Mouse (Mus musculus) large intestine, adult 2 months (tissue): ENCODE data around the gene Jag1. TPM values are rescaled to one million over a fixed set of nuclear protein-coding genes. Genes with fewer than 3 reads are reported as not detected.

Experiments used
- DNase-seq: peaks from one replicate; pipeline ENCODE4 v3.0.0-alpha.2; 2012; ENCODE audit warnings: low read depth, low spot score
- WGBS: fragments of 180-500 bp; shearing (Covaris S2); methylation state at CpG from one replicate; pipeline ENCODE4 v1.1.7; 2018; 5-methylcytosine and 5-hydroxymethylcytosine counted together
- polyA plus RNA-seq: library from polyadenylated mRNA; depleted of rRNA; stranded (reverse); fragments of >200 nt; gene quantifications from 2 replicates; pipeline ENCODE4 v1.2.3, GENCODE M21; 2012

Jag1 gene
- polyA plus RNA-seq, 1 experiment, result 2.0 TPM

DNA sequence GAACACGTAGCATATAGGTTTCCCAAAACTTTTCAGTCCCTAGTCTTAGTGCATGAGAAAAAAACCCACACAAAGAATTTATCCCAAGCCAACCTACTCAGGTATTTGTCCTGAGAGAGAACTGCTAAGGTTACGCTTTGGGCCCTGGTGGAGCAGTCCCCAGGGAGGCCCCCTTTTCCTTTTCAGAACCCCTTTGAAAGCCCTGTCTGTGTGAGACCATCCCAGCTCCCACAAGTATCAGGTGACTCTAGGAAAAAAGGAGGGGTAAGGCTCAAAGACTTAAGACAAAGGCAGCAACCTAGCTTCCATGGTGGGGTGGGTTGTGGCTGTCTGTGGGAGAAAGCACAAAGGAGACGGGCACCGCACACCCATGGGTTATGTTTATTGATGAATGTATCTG lies 9.2 kb downstream of the Jag1 start:
- WGBS, result 89% methylated on average over 4 of the region's 4 CpGs
- no peak for DNase-seq

DNA sequence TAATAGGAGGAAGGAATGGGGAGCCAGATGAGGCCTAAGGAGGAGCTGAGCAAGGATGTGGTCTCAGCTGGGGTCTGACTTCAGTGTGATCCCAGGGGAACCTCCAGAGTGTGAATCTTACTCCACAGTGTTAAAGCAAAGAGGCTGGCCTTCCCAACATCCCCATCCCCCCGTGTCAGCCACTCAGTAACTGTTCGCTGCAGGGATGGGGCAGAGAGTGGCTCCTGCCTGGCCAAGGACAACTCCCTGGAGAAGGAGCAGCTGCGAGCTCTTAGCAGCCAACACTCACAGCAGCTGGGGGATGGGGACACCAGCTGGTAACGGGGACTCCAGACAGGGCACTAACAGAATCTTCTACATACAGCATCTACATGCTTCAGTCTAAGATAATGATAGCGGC lies 15.4 kb downstream of the Jag1 start:
- no peak for DNase-seq
- 65% methylated on average over 5 of the region's 5 CpGs for WGBS

DNA sequence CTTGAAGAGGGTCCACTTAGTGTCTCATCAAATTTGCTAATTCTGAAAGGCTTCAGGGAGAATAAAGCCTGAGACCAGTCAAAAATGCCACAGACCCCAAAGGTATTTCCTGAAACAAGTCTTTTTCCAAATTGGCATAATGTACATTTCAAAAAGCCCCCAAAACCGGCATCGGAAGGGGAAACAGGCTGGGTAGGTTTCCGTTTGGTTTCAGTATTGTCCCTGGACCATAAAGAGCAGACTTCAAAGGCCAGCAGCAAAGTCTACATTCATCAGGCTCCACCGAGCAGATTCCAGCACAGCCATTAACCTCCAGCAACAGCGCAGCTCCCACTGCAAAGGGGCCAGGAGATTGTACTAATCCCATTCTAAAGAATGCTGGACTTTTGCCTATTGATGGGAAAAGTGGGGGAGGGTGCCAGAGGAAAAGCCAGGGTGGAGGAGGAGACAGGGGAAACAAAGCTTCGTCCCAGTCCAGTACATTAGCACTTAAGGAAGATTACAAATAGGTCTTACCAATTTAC lies 17.2 kb downstream of the Jag1 start:
- DNase-seq, result no peak
- WGBS, result 43% methylated on average over 6 of the region's 6 CpGs

DNA sequence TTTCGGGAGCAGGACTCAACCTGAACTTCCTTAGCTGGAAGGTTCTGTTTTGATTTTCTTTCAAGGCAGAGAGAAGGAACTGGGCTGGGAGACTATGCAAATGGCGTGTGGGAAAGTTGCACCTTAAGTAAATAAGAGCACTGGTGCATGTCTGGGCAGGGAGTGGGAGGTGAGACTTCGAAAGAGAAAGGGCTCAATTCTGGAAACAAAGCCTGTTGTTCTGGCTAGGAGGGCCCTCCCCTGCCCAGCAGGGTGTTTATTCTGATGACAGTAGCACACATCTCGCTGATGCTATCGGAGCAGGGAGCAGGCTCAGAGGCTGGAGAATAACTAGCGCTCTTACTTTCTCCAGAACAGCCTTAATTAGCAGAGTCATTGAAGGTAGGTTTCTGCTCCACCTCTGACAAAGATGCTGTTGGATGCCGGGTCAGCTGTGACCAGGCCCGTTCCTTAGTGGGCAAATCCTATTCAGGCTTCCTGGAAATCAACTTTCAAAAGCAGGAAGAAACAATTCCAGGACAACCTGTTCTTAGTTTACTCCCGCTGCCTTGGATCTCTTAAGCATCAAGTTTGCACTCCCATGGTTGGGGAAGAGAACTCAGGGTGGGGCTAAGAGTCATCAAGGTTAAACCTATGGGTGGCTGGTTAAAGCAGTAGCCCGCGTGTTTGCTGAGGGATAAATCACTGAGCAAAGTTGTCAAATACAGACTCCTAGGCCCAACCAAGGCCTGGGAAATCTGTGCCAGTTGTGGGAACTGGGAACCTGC lies 18.0 kb downstream of the Jag1 start:
- no peak for DNase-seq
- WGBS, result 31% methylated on average over 11 of the region's 11 CpGs

DNA sequence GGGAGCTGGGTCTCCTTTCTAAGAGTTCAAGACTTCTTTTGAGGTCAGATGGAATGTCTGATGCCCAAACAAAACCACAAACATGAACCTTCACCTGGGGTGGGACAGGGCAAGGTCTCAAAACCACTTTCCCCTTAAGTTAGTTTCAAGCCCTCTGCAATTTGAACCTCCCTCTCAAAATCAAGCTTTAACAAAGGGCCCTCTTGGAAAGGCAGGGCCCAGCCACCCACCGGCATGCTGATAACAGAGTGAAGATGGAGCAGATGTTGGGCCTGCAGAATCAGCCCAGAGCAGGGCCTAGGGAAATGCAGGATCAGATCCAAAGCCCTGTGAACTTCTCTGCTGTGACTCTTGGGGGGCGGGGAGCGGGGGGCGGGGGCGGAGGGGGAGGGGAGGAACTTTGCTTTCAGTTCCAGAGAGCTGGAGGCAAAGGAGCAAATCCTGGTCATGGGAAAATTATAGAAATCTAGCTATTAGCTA lies 19.4 kb downstream of the Jag1 start:
- DNase-seq, result no peak
- 76% methylated on average over 5 of the region's 5 CpGs for WGBS

DNA sequence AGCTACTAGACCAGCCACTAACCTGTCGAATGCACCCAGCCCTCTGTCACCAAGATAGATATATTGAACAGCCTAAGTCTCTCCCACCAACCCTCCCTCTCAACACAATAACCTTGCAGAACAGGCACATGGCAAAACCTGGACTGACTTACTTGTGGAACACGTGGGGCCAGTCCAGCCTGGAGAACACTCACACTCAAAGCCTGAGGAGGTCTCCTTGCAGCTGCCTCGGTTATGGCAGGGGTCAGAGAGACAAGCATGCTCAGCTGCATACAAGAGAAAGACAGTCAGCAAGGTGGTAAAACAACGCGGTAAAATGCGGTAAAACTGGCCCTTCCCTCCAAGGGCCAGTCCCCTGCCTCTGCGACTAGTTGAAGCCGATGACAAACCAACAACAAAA lies 22.1 kb downstream of the Jag1 start:
- WGBS, result 82% methylated on average over 8 of the region's 8 CpGs
- DNase-seq, result no peak

DNA sequence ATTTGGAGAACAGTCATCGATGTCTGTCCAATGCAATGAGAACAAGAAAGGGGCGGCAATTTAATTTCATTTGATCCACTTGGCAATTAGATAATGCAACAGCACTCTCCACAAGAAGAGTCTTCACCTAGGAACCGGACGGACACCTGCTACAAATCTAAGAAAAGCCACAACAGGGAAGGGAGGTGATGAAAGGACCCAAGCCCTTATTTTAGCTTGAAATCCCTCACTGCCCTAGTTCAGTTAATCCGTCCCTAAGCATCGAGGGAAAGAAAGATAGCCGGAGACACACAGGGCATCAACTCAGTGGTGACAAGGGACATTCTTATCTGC lies 23.2 kb downstream of the Jag1 start:
- 93% methylated on average over 7 of the region's 7 CpGs for WGBS
- no peak for DNase-seq

DNA sequence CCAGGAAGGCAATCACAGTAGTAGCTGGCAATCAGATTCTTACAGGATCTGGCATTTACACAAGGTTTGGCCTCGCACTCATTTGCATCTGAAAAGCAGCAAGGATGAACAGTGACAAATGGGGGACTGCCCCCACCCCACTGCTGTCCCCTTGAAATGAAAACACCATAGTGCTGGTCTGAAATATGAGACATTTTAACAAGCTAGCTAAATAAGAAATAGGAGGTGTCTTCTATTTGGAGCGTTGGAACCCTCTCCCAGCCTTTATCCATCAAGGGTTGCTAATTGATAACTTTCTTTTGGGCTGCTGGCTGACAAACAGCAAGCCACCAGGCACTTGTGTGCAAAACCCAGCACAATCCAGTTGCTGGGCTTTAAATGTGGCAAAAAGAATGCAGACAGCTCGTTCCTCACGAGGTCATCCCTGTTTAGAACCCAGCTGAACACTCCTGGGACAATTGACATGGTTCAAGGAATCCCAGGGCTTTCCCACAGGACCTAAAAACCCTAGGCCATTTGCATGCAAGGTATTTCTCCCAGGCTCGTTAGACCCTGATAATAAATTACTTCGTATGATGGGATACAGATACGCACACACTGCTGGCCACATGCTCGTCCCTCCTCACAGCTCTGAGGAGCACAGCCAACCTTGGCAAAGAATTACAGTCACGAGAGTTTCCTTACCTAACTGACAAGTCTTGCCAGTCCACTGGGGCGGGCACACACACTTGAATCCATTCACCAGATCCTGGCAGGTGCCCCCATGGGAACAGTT lies 23.7 kb downstream of the Jag1 start:
- DNase-seq, result no peak
- 68% methylated on average over 10 of the region's 10 CpGs for WGBS

DNA sequence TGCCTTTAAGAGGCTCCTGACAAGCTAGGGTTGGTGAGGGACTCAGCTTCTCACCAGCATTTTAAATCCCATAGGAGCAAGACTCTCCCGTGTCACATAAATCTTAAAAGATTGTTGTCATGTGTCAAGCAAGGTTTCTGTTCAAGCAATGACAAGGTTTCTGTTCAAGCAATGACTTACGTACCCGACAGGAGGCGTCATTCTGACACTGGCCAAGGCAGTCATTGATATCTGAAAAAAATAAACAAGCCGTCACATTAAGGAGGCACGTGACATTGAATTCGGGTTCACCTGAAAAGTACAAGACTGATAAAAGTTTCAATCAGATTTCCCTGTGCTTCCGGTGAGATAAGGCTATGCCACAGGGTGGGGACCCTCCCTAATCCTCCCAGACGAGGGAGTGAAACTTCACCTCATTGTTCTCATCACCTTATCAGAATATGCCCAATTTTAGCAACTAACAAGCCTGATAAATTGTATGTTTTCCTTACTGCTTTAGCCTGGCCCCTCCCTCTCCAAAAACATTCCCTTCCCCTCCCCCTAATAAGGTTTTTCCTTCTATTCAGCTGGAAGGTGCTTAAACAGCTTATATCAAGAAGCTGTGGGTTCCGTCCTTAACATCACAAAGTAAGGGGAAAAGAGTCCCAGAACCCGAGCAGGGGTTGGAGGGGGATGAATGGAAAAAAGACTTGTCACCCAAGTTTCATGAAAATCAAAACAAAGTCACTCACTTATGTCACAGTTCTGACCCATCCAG lies 24.5 kb downstream of the Jag1 start:
- DNase-seq, result no peak
- WGBS, result 84% methylated on average over 11 of the region's 11 CpGs

DNA sequence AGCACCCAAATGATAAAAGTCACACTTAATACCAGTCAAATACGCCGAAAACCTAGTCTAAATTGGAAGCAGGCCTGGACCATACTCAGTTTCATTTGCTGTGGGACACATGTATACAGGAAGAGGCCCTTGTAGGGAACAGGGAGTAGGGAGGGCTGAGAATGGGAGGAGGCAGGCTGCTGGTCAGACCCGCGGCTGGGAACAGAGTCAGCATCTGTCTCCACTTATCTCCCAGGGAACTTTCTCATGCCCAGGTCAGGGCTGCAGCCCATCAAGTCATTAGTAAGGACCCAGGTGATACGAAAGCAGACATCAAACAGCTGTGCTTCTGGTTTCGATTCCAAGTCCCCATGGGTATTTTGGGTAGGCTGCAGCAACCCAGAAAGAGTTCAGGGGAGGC lies 28.7 kb downstream of the Jag1 start:
- DNase-seq, result no peak
- 79% methylated on average over 6 of the region's 6 CpGs for WGBS

DNA sequence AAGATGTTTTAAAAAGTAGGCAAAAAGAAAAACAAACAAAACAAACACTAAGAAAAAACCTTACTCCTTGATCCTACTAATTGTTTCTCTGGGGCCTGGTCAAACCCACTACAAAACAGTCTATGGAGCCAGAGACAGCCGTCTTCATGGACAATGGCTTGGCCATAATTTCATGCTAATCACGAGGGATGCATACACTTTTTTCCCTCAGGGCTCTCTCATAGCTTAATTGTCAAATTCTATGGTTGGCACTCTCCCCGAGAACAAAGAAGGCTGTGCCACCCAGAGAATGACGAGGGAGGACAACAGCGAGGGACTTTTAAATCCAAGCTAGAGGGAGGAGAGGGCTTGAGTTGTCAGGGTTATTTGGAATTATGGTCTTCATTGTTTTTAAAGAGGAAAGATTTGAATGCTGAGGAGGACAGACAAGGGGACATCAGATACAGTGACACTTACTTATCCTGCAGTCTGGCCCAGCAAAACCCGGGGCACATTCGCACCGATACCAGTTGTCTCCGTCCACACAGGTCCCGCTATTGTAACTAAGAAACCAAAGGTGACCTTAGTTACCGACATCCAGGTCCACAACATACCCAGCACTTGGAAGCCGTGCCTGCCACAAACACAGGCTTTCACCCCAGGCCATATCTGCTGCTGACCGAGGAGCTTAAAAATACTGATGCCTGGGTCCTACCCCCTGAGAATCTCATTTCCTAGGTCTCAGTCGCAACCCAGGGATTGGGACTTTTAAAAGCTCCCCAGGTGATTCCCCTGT lies 29.6 kb downstream of the Jag1 start:
- DNase-seq, result no peak
- 90% methylated on average over 14 of the region's 14 CpGs for WGBS

DNA sequence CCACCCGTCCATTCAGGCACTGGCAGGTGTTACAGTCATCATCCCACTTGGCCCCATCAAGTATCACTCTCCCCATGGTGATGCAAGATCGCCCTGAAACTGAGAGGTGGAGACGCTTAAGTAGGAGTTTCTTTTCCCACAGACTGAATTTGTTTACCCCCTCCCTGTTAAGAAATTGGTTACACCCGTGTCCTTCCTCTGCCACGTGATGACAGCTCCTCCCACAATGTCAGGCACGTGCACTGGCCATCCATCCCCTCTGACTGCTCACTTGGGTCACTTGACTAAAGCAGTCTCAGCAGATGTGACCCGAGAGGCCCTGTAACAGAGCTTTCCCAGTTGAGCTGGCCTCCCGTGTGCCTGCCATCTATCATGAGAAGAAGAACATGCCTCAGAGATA lies 31.2 kb downstream of the Jag1 start:
- 78% methylated on average over 8 of the region's 8 CpGs for WGBS
- DNase-seq, result no peak

DNA sequence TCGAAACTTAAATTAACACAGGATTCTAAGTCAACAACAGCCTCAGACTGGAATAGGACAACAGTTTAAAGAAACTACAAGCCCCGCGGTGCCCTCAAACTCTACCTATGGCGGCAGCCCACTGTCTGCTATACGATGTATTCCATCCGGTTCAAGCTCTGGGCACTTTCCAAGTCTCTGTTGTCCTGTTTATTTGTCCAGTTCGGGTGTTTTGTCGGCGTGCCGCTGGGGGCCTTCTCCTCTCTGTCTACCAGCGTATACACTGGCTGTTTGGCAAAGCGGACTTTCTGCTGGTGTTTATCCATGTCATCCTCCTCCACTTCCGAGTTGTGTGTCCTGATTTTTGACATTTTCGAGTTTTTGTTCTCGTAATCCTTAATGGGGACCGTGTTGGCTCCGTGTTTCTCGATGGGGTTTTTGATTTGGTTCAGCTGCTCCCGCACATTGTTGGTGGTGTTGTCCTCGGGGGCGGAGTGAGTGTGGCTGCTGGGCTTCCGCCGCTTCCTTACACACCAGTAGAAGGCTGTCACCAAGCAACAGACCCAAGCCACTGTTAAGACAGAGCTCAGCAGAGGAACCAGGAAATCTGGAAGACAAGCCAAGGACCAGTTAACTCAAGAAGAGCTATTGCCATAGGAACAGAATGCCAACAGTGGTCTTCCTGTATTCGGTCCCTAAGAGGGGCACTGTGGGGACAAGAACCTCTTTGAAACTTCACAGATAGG lies 33.4 kb downstream of the Jag1 start:
- WGBS, result 85% methylated on average over 24 of the region's 24 CpGs
- DNase-seq, result no peak

DNA sequence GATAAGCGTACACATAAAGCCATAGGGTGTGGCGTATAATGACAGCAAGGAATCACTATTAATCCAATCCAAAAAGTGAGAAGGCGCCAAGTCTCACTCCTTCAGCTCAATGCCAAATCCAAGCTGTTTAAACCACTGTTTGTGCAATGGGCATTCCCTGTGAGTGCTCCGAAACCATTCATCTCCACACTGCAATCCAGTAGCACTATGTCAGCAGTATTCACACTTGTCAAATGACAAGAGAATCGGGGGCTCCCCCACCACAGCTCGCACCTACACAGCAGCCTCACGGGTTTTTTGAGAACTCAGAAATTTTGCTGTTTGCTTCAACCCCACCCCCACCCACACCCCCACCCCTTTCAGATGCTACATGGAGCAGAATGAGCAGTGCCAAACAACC lies 35.4 kb downstream of the Jag1 start:
- DNase-seq, result no peak
- 92% methylated on average over 7 of the region's 7 CpGs for WGBS

DNA sequence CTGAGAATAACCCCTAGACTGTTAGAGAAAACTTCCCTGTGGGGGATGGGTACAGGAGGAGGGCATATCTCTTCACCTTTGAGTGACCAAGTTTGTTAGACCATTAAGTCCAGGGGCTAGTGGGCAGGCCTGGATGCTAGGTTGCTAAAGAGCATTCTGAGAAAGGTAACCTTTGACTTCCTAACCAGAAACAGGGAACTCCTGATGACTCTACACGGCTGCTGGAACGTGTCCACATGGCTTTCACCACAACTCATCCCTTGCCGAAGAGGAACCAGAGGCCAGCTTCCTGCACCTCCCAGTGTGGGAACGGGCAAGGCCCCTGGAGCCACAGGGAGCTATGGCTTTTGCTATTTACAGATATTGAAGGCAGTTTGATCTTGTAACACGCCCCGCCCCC lies 36.0 kb downstream of the Jag1 start:
- no peak for DNase-seq
- WGBS, result 54% methylated on average over 6 of the region's 6 CpGs

DNA sequence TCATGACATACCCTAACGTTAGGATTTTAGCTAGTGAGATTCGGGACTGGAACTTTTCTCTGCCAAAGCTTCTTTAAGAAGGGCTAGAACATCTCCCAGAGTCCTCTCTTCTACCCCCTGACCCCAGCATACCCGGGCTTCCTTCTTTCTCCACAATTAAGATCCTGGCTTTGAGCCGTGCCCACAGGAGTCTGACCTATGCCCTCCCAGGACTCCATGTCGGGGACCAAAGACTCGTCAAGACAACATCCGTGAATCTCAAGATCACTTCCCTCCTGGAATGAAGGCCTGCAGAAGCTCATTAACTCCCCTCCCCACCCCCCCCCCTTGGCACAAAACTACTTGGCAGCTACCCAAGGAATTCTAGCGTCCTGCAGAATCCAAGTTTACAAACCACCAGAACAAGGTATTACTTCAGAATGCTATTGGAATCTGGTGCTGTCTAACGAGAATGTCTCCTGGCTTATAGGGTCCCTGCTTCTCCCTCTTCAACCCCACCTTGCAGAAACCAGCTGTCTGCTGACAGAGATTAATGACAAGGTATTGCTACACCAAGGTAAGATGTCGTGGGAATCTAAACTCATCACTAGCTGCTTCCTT lies 36.6 kb downstream of the Jag1 start:
- no peak for DNase-seq
- WGBS, result 31% methylated on average over 10 of the region's 10 CpGs

DNA sequence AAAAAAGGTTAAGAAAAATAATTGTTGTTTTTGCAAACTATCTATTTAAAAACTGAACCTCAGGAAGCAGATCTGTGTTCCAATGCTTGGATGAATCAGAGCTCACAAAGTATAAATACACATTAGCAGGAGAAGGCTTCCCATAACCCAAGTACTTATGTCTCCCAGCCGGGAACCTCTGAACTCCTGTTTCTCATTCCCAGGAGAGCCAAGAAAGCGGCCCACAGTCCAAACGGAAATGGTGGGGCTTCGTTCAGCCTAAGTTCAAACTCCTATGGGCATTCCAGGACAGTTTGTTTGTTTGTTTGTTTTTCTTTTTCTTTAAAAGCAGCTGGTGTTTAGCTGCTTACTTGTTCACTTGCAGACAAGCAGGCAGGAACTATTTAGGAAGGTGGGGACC lies 37.7 kb downstream of the Jag1 start:
- 72% methylated on average over 4 of the region's 4 CpGs for WGBS
- no peak for DNase-seq

DNA sequence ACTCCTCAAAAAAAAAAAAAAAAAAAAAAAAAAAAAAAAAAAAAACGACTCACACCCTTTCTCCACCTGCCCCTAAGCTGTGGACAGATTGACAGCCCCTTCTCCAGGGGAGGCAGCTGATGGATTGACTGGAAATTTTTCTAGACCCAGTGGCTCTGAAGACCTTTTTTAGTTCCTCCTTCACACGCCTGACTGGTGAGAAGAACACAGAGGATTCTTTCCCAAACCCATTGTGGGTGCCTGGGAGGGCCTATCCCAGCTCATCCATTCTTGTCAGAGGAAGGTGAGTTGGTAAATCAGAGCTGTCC lies 42.2 kb downstream of the Jag1 start:
- WGBS, result 48% methylated on average over 2 of the region's 2 CpGs
- no peak for DNase-seq
